ENCODE assay signal across 15 mouse cellular contexts in the genomic region with DNA sequence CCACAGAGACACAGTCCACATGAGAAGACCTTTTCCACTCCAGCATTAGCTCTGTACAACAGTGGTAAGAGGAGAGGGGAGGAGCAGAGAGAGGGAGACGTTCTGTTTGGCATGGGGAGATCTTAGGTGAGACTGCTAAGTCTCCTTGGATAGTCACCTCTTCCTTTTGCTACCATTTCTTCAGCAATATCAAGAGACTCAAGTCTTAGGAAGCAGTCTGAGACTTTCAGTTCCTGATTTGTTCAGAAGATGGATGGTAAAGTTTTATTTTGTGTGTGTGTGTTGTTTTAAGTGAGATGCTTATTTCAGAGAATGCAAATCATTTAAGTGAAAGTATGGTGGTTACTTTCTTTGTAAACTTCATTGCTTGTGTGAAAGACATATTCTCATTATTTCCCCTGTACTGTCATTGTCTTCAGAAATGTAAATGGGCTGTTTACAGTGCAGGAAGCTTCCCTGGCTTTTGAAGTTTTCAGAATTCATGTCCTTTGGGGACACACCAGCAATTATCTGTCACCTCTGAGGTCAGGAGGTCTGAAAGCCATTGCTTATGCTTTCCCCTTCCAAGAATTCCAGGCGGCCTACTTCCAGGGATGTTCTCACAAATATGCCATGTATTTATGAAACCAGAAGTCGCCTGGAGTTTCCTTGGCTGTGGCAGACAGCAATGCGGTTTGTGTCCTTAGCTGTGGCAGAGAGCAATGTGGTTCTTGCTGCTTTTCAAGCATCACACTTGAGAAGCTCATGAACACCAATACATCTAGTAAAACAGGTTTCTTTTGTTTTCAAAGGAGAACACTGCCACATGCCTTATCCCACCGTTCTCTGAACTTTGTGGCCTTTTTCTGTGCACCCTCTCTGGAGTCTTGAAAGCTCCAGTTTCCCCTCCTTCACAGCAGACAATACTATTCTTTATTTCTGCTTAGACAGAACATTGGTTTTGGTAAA. TPM values are rescaled to one million over a fixed set of nuclear protein-coding genes. Genes with fewer than 3 reads are reported as not detected.
DNase-seq lines count a peak whose midpoint lies in the region; ATAC-seq and TF ChIP-seq lines count a peak whose summit lies in the region.
"Had no signal": no experiment of that assay in that cellular context is flagged by ENCODE, and none has a peak within 500 bp of the region (broad histone marks: within the 10 kb centered on the region; RNA-seq: fewer than 3 reads in every experiment).

No protein-coding gene starts in this region.

- no peak overlapping the region for H3K9ac ChIP-seq in lung, embryonic 16.5 days (ENCODE audit: low read length)
- H3K9ac ChIP-seq in stomach, embryonic 15.5 days, result no peak overlapping the region
- no peak overlapping the region for H3K9ac ChIP-seq in midbrain, embryonic 11.5 days (ENCODE audit: low read length)
- H3K9ac ChIP-seq: heart, embryonic 13.5 days; hindbrain, embryonic 12.5 days had no signal

- no peaks in the 10 kb centered on the region for H3K27me3 ChIP-seq in lung, embryonic 16.5 days (ENCODE audit: control insufficient read depth, insufficient read depth, low read depth, low read length)
- H3K27me3 ChIP-seq in stomach, embryonic 15.5 days (replicated peaks), result no peaks in the 10 kb centered on the region
- H3K27me3 ChIP-seq in forebrain, embryonic 10.5 days (ENCODE audit: poor library complexity, severe bottlenecking), result no peaks in the 10 kb centered on the region
- no peaks in the 10 kb centered on the region for H3K27me3 ChIP-seq in midbrain, embryonic 11.5 days (ENCODE audit: control insufficient read depth, insufficient read depth, low read length)
- H3K27me3 ChIP-seq: hindbrain, embryonic 12.5 days had no signal

- DNase-seq in layer of hippocampus, adult 2 months (ENCODE audit: low spot score in 2 of 2), result no peak
- DNase-seq in layer of hippocampus, adult 9-10 months (ENCODE audit: low spot score), result no peak
- DNase-seq in embryo, embryonic 11 days, result peak; percentile 14
- no peak for DNase-seq in forebrain, embryonic 10.5 days (ENCODE audit: extremely low spot score, low spot score)
- no peak for DNase-seq in midbrain, embryonic 11.5 days (ENCODE audit: low spot score, missing footprints)
- DNase-seq: adrenal gland, adult 2 months; cerebellum, adult 9-11 months; left cerebral cortex, postnatal 4 days; right cerebral cortex, postnatal 25 days; thymus, postnatal 4 days had no signal

- H3K36me3 ChIP-seq in lung, embryonic 16.5 days (ENCODE audit: control insufficient read depth, insufficient read depth, low read length), result no peaks in the 10 kb centered on the region
- no peaks in the 10 kb centered on the region for H3K36me3 ChIP-seq in stomach, embryonic 15.5 days
- H3K36me3 ChIP-seq in forebrain, embryonic 10.5 days (replicated peaks), result no peaks in the 10 kb centered on the region
- H3K36me3 ChIP-seq in midbrain, embryonic 11.5 days (ENCODE audit: control insufficient read depth, insufficient read depth, low read length), result no peaks in the 10 kb centered on the region
- H3K36me3 ChIP-seq: heart, embryonic 13.5 days; hindbrain, embryonic 12.5 days had no signal

- H3K27ac ChIP-seq in layer of hippocampus, adult 2 months, result peak overlapping the region; percentile 56; the same call in 1 of the 2 replicates
- H3K27ac ChIP-seq in lung, embryonic 16.5 days (ENCODE audit: low read length), result no peak overlapping the region
- peak overlapping the region; percentile 52; the same call in 1 of the 2 replicates for H3K27ac ChIP-seq in stomach, embryonic 15.5 days
- no peak overlapping the region for H3K27ac ChIP-seq in forebrain, embryonic 10.5 days
- no peak overlapping the region for H3K27ac ChIP-seq in midbrain, embryonic 11.5 days (ENCODE audit: low read depth, low read length)
- H3K27ac ChIP-seq: heart, embryonic 13.5 days; hindbrain, embryonic 12.5 days had no signal

- H3K9me3 ChIP-seq in lung, embryonic 16.5 days (ENCODE audit: control insufficient read depth, low read length), result no peaks in the 10 kb centered on the region
- no peaks in the 10 kb centered on the region for H3K9me3 ChIP-seq in stomach, embryonic 15.5 days
- H3K9me3 ChIP-seq in forebrain, embryonic 10.5 days, result no peaks in the 10 kb centered on the region
- H3K9me3 ChIP-seq in midbrain, embryonic 11.5 days (ENCODE audit: control insufficient read depth, low read length), result no peaks in the 10 kb centered on the region
- H3K9me3 ChIP-seq: heart, embryonic 13.5 days; hindbrain, embryonic 12.5 days had no signal

- ATAC-seq in lung, embryonic 16.5 days (ENCODE audit: low read depth), result 0 out of 2 replicates have a peak, but pooled peaks have one; percentile 27
- ATAC-seq in stomach, embryonic 15.5 days (ENCODE audit: insufficient read depth, low FRiP score, low read depth), result no peak
- no peak for ATAC-seq in midbrain, embryonic 11.5 days (ENCODE audit: low FRiP score)
- ATAC-seq: intestine, embryonic 16.5 days had no signal

- WGBS in lung, embryonic 16.5 days, result 13% methylated on average over 5 of the region's 5 CpGs
- WGBS in stomach, embryonic 15.5 days, result 45% methylated on average over 5 of the region's 5 CpGs
- 69% methylated on average over 5 of the region's 5 CpGs for WGBS in forebrain, embryonic 10.5 days
- 55% methylated on average over 5 of the region's 5 CpGs for WGBS in midbrain, embryonic 11.5 days

- no peak overlapping the region for H3K4me3 ChIP-seq in layer of hippocampus, adult 2 months
- H3K4me3 ChIP-seq in lung, embryonic 16.5 days (ENCODE audit: low read length), result no peak overlapping the region
- H3K4me3 ChIP-seq in stomach, embryonic 15.5 days (replicated peaks), result no peak overlapping the region
- no peak overlapping the region for H3K4me3 ChIP-seq in forebrain, embryonic 10.5 days
- H3K4me3 ChIP-seq in midbrain, embryonic 11.5 days (ENCODE audit: low read depth, low read length), result no peak overlapping the region
- H3K4me3 ChIP-seq: heart, embryonic 13.5 days; hindbrain, embryonic 12.5 days had no signal

- TF ChIP-seq CTCF in layer of hippocampus, adult 2 months (conservative IDR thresholded peaks at IDR 0.05), result no peak

- no peak overlapping the region for H3K4me2 ChIP-seq in lung, embryonic 16.5 days (ENCODE audit: low read depth, low read length)
- no peak overlapping the region for H3K4me2 ChIP-seq in stomach, embryonic 15.5 days
- no peak overlapping the region for H3K4me2 ChIP-seq in midbrain, embryonic 11.5 days
- H3K4me2 ChIP-seq: heart, embryonic 13.5 days; hindbrain, embryonic 12.5 days had no signal

- H3K4me1 ChIP-seq in lung, embryonic 16.5 days (replicated peaks; ENCODE audit: control insufficient read depth, insufficient read depth, low read length), result peaks cover 22% of the 10 kb centered on the region
- peaks cover 11% of the 10 kb centered on the region for H3K4me1 ChIP-seq in stomach, embryonic 15.5 days
- no peaks in the 10 kb centered on the region for H3K4me1 ChIP-seq in forebrain, embryonic 10.5 days
- no peaks in the 10 kb centered on the region for H3K4me1 ChIP-seq in midbrain, embryonic 11.5 days (ENCODE audit: control insufficient read depth, insufficient read depth, low read length)
- H3K4me1 ChIP-seq: hindbrain, embryonic 12.5 days had no signal

RNA-seq across cellular contexts. Expression of gene Egfr, which starts 40.9 kb away (rescaled TPM):
- total RNA-seq in layer of hippocampus, adult 2 months (2021), result 10 to 100 TPM; 12.3 to 12.9 TPM
- 5.4 and 6.2 TPM in 2 replicates for polyA plus RNA-seq in lung, embryonic 16.5 days (2015; fragmentation: Nextera tagmentation; extraction: Ambion mirVana)
- polyA plus RNA-seq in stomach, embryonic 15.5 days (2015; fragmentation: Nextera tagmentation; extraction: Ambion mirVana), result 11.6 and 18.5 TPM in 2 replicates
- polyA plus RNA-seq in forebrain, embryonic 10.5 days (2016; fragmentation: Nextera tagmentation; extraction: Ambion mirVana), result 2.2 and 2.6 TPM in 2 replicates
- polyA plus RNA-seq in midbrain, embryonic 11.5 days (2014; fragmentation: Nextera tagmentation; extraction: Ambion mirVana), result 3.5 and 4.5 TPM in 2 replicates

Comparison
In these comparisons a context has a peak if more than half of its experiments do, and no peak if none do; other contexts are left out.
1. H3K27ac ChIP-seq: peak in layer of hippocampus, adult 2 months (single experiment) and stomach, embryonic 15.5 days (single experiment); none in lung, embryonic 16.5 days (single experiment), forebrain, embryonic 10.5 days (single experiment) and midbrain, embryonic 11.5 days (single experiment).